Mouse (Mus musculus) T-helper 1 cell (primary cell): ENCODE measurements around the gene Rspo1.

Source experiments
- in situ Hi-C: fragments of 300-600 bp; cut with MboI, MseI; formaldehyde crosslinking; loops from one replicate; pipeline ENCODE4 v1.15.1; 2025; ENCODE audit warnings: high pct_unique_total_duplicates

Rspo1 gene

DNA sequence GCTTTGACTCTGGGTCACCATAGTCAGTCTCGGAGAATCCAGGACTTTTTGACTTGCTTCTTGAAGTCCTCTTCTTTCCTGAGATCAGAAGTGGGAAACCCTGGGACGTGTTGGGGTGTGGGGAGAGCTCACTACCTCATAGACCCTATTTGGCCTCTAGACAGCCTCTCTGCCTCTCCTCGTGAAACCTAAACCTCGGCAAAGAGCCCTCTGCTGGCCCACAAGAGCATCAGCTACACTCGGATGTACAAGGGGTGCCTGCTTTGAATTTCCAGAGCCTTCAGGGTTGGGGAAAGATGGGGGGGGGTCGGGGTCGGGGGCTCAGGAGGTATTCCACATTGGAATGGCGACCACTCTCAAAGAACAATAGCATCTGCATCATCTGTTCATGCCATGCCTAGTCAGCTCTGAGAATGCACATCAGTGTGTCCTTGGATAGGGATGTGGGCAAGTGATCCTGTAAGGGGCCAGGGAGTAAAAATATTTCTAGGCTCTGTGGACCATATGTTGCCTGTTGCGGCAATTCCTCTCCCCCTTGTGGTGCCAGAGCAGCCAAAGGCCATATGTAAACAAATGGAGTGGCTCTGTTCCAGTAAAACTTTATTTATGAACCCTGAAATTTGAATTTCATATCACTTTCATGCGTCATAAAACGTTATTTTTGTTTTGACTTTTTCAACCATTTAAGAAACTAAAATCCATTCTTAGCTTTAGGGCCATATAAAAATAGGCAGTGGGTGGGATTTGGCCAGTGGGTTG lies 34.7 kb downstream of the Rspo1 start:
- in situ Hi-C loops: no loop called here

DNA sequence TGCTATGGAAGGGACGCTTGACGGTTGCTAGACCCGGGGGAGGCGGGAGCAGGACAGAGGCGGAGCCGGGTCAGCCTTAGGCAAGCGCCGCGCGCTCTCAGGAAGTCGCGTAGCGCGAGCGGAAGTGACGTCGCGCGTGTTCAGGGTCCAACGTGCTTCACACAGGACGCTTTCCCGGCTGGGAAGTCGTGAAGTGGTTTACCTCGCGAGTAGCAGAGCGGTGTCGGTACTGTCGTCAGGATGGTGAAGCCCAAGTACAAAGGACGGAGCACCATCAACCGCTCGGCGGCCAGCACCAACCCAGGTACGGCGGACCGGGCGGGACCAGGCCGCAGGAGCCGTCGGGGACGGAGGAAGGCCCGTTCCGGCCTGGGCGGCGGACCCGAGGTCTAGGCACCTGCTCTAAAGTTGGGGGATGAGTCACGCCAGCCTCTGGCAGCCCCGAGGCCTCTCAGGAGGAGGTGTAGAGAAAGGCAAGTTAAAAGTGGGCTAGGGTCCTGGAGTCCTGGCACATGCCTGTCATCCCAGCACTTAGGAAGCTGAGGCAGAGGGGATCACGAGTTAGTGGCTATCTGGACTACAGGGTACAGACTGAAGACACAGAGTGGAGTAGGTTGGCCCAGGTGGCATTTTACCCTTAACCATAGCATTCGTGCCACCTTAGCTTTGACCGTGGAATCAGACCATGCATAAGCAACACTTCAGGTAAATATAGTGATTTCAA lies 43.8 kb downstream of the Rspo1 start:
- in situ Hi-C loops: no loop called here

DNA sequence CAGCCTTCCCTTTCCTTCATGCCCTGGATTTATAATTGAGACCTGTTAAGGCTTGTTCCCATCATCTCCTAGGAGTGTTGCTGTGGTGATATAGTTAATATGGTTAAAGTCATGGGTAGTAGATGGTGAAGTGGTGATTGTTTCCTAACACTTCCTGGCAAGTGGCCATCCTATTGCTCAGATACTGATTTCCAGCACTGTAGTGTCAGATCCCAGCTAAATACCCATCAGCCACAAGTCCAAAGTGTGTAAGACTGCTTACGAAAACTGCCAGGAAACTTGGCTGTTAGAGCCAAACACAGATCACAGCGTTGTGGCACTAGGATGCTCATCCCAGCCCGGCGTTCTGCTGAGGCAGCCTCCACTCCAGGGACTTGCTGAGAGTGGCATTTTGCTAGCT lies 48.1 kb downstream of the Rspo1 start:
- in situ Hi-C loops: no loop called here

DNA sequence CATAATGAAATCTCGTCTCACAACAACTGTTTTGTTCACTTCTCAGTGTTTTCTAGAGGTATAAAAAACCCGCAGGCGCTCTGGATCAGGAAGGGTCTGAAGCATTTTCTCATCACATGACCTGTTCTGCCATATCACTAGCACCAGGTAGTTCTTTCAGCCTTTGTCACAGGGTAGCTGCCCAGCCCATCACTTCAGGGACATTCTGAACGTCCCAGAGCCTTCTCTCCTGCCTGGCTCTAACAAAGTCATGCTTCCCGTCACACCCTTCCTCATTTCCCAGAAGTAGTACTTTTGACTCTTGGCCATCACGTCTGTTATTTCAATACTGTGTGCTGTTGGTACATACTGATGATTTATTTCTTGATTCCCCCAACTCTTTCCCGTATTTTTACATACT lies 58.2 kb downstream of the Rspo1 start:
- in situ Hi-C loops: no loop called here

DNA sequence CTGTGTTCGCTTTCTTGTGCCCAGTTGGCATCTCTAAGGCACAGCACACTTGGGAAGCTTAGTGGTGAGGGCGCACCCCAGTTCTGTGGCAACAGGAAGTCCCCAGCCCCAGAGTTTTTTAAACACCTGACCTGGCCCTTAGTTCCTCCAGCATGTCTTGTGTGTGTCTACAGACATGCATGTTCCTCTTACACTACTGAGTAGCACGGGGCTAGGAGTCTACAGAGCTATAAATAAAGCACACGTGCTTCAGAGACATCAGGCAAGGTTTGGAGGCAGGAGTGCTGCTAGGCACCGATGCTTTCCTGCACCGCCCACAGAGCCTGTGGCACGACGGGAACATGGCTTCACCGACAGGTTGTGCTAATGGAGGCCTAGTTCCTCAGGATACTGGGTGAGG lies 69.2 kb downstream of the Rspo1 start:
- in situ Hi-C loops: loop anchor here (25.0 kb wide), 1 partner anchor 1507 kb away; the partner anchor contains the start of gene Clspn

DNA sequence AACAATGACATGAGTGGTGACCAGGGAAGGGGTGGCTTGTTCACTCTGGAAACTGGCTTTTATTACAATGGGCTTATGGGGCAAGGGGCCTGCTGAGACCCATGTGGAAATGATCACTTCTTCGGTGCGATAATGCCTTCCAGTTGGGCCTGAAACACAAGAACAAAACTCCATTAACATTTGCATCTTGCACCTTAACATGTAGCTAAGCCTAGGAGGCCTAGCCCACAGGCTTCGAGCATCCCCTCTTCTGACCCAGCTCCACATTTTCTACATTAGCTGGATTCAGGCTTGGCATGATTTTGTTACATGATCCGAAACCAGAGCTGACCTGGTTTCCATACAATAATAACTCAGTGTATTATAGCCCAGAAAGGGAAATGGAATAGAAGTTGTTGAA lies 70.2 kb downstream of the Rspo1 start:
- in situ Hi-C loops: loop anchor here (25.0 kb wide), 1 partner anchor 1506 kb away; the partner anchor contains the start of gene Clspn

DNA sequence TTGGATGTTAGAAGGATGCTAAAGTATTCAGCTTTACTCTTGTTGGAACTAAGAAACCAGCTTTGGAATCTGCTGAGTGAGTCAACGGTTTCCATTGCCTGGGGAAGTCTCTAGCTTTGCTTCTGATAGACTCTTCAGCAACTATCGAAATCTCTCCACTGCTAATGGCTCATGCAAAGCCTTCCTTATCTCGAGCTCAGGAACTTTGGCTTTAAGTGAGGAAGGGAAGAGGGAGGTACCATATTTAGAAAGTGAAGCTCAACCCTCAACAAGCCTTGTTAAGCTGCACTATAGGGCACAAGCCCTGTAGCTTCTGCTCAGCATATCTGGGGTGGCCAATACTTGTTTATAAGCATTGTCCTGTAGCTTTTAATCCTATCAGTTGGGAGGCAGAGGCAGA lies 71.0 kb downstream of the Rspo1 start:
- in situ Hi-C loops: loop anchor here (25.0 kb wide), 1 partner anchor 1505 kb away; the partner anchor contains the start of gene Clspn

DNA sequence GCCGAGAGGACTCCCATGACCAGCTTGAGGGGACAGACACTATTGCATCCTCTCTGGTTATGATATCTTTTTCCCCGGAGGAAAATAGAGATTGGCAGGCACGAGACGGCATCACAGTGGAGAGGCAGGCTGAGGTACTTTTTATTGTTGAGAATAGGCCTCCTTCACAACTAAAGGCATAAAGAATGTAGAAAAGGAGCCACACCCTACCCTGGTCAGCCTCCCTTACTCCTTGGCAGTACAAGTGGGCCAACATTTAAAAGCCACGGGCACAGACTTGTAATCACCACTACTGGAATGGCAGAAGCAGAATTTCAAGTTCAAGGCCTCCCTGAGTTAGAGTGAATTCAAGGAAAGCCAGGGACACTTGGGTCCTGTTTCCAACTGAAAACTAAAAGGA lies 71.8 kb downstream of the Rspo1 start:
- in situ Hi-C loops: loop anchor here (25.0 kb wide), 1 partner anchor 1504 kb away; the partner anchor contains the start of gene Clspn
